Comparison of ENCODE assay signal across 16 mouse cellular contexts in genomic region chr5:146406133-146406532, GRCm38 (mm10). TPM values are rescaled to one million over a fixed set of nuclear protein-coding genes. Genes with fewer than 3 reads are reported as not detected.
DNase-seq lines count a peak whose midpoint lies in the region; ATAC-seq and TF ChIP-seq lines count a peak whose summit lies in the region.
"Had no signal": no experiment of that assay in that cellular context is flagged by ENCODE, and none has a peak within 500 bp of the region (broad histone marks: within the 10 kb centered on the region; RNA-seq: fewer than 3 reads in every experiment).

No protein-coding gene starts in this region.

- no peaks in the 10 kb centered on the region for H3K9me3 ChIP-seq in forebrain, postnatal 0 days (ENCODE audit: low read length)
- H3K9me3 ChIP-seq in forebrain, embryonic 15.5 days, result no peaks in the 10 kb centered on the region
- H3K9me3 ChIP-seq in midbrain, postnatal 0 days (ENCODE audit: low read length), result no peaks in the 10 kb centered on the region
- H3K9me3 ChIP-seq in midbrain, embryonic 15.5 days, result no peaks in the 10 kb centered on the region
- no peaks in the 10 kb centered on the region for H3K9me3 ChIP-seq in stomach, postnatal 0 days (ENCODE audit: control insufficient read depth, low read length)
- H3K9me3 ChIP-seq: embryonic facial prominence, embryonic 13.5 days; kidney, embryonic 15.5 days had no signal

- H3K36me3 ChIP-seq in forebrain, postnatal 0 days (ENCODE audit: insufficient read depth), result no peaks in the 10 kb centered on the region
- H3K36me3 ChIP-seq in forebrain, embryonic 15.5 days, result no peaks in the 10 kb centered on the region
- H3K36me3 ChIP-seq in midbrain, postnatal 0 days (ENCODE audit: insufficient read depth, low read length), result no peaks in the 10 kb centered on the region
- no peaks in the 10 kb centered on the region for H3K36me3 ChIP-seq in midbrain, embryonic 15.5 days (replicated peaks)
- H3K36me3 ChIP-seq in stomach, postnatal 0 days (ENCODE audit: control insufficient read depth, insufficient read depth, low read length), result no peaks in the 10 kb centered on the region
- H3K36me3 ChIP-seq: embryonic facial prominence, embryonic 13.5 days; heart, embryonic 12.5 days; kidney, embryonic 15.5 days had no signal

- ATAC-seq in forebrain, postnatal 0 days, result no peak
- no peak for ATAC-seq in forebrain, embryonic 15.5 days (replicated peaks)
- ATAC-seq in midbrain, postnatal 0 days (ENCODE audit: low FRiP score), result no peak
- no peak for ATAC-seq in midbrain, embryonic 15.5 days (replicated peaks)
- no peak for ATAC-seq in stomach, postnatal 0 days (ENCODE audit: low FRiP score, low TSS enrichment)
- ATAC-seq: midbrain, embryonic 16.5 days had no signal

- H3K27ac ChIP-seq in forebrain, postnatal 0 days (ENCODE audit: low read depth, low read length), result no peak overlapping the region
- no peak overlapping the region for H3K27ac ChIP-seq in forebrain, embryonic 15.5 days (replicated peaks)
- no peak overlapping the region for H3K27ac ChIP-seq in layer of hippocampus, adult 2 months
- H3K27ac ChIP-seq in midbrain, postnatal 0 days (ENCODE audit: low read depth, low read length), result no peak overlapping the region
- no peak overlapping the region for H3K27ac ChIP-seq in midbrain, embryonic 15.5 days
- H3K27ac ChIP-seq in stomach, postnatal 0 days (replicated peaks), result no peak overlapping the region
- H3K27ac ChIP-seq: embryonic facial prominence, embryonic 13.5 days; kidney, embryonic 15.5 days had no signal

- H3K27me3 ChIP-seq in forebrain, postnatal 0 days (ENCODE audit: insufficient read depth, low read length), result no peaks in the 10 kb centered on the region
- H3K27me3 ChIP-seq in forebrain, embryonic 15.5 days, result no peaks in the 10 kb centered on the region
- H3K27me3 ChIP-seq in midbrain, postnatal 0 days (ENCODE audit: insufficient read depth, low read length), result no peaks in the 10 kb centered on the region
- no peaks in the 10 kb centered on the region for H3K27me3 ChIP-seq in midbrain, embryonic 15.5 days (replicated peaks)
- no peaks in the 10 kb centered on the region for H3K27me3 ChIP-seq in stomach, postnatal 0 days (ENCODE audit: control insufficient read depth, insufficient read depth, low read length)
- H3K27me3 ChIP-seq: embryonic facial prominence, embryonic 13.5 days; kidney, embryonic 15.5 days; megakaryocyte, embryonic 14.5 days had no signal

- TF ChIP-seq CTCF in forebrain, postnatal 0 days (IDR thresholded peaks at IDR 0.05; ENCODE audit: low read depth), result peak; percentile 39
- TF ChIP-seq CTCF in layer of hippocampus, adult 2 months (conservative IDR thresholded peaks at IDR 0.05), result peak; percentile 60
- peak; percentile 60 for TF ChIP-seq CTCF in midbrain, postnatal 0 days (IDR thresholded peaks at IDR 0.05)
- peak; percentile 38 for TF ChIP-seq CTCF in stomach, postnatal 0 days (IDR thresholded peaks at IDR 0.05; ENCODE audit: low read depth)

- no peak for TF ChIP-seq EP300 in stomach, postnatal 0 days (optimal IDR thresholded peaks at IDR 0.05)

- no peak for DNase-seq in forebrain, postnatal 0 days
- no peak for DNase-seq in layer of hippocampus, adult 2 months (ENCODE audit: low spot score in 2 of 2)
- DNase-seq in layer of hippocampus, postnatal 25 days (ENCODE audit: extremely low spot score in 1 of 2, low spot score in 1 of 2), result no peak
- no peak for DNase-seq in midbrain, postnatal 0 days (ENCODE audit: low spot score)
- DNase-seq in stomach, postnatal 0 days (ENCODE audit: low spot score), result no peak
- DNase-seq in adrenal gland, postnatal 4 days (ENCODE audit: low spot score in 2 of 2), result no peak
- DNase-seq: cerebellum, adult 18-20 months; lung, postnatal 14 days; thymus, adult 18-20 months had no signal

- H3K4me2 ChIP-seq in forebrain, postnatal 0 days (ENCODE audit: low read depth), result no peak overlapping the region
- no peak overlapping the region for H3K4me2 ChIP-seq in forebrain, embryonic 15.5 days (replicated peaks)
- H3K4me2 ChIP-seq in midbrain, postnatal 0 days (ENCODE audit: low read depth, low read length, poor library complexity, severe bottlenecking), result no peak overlapping the region
- H3K4me2 ChIP-seq in midbrain, embryonic 15.5 days, result no peak overlapping the region
- no peak overlapping the region for H3K4me2 ChIP-seq in stomach, postnatal 0 days (replicated peaks; ENCODE audit: low read depth)
- H3K4me2 ChIP-seq: embryonic facial prominence, embryonic 13.5 days; heart, embryonic 12.5 days; kidney, embryonic 15.5 days had no signal

- H3K4me3 ChIP-seq in forebrain, postnatal 0 days (ENCODE audit: low read depth, low read length), result no peak overlapping the region
- H3K4me3 ChIP-seq in forebrain, embryonic 15.5 days, result no peak overlapping the region
- H3K4me3 ChIP-seq in layer of hippocampus, adult 2 months, result no peak overlapping the region
- no peak overlapping the region for H3K4me3 ChIP-seq in midbrain, postnatal 0 days (ENCODE audit: low read depth, low read length)
- no peak overlapping the region for H3K4me3 ChIP-seq in midbrain, embryonic 15.5 days
- H3K4me3 ChIP-seq in stomach, postnatal 0 days (ENCODE audit: low read depth, low read length), result no peak overlapping the region
- H3K4me3 ChIP-seq: embryonic facial prominence, embryonic 13.5 days; heart, embryonic 12.5 days; kidney, embryonic 15.5 days; megakaryocyte, embryonic 14.5 days had no signal

- H3K9ac ChIP-seq in forebrain, postnatal 0 days, result no peak overlapping the region
- no peak overlapping the region for H3K9ac ChIP-seq in forebrain, embryonic 15.5 days (replicated peaks)
- no peak overlapping the region for H3K9ac ChIP-seq in midbrain, postnatal 0 days (replicated peaks; ENCODE audit: low read length, poor library complexity, severe bottlenecking)
- H3K9ac ChIP-seq in midbrain, embryonic 15.5 days, result no peak overlapping the region
- H3K9ac ChIP-seq in stomach, postnatal 0 days (ENCODE audit: low read length), result no peak overlapping the region
- H3K9ac ChIP-seq: embryonic facial prominence, embryonic 13.5 days; heart, embryonic 12.5 days; kidney, embryonic 15.5 days had no signal

- no peaks in the 10 kb centered on the region for H3K4me1 ChIP-seq in forebrain, postnatal 0 days (ENCODE audit: insufficient read depth)
- peaks cover 24% of the 10 kb centered on the region for H3K4me1 ChIP-seq in forebrain, embryonic 15.5 days
- H3K4me1 ChIP-seq in midbrain, postnatal 0 days (ENCODE audit: insufficient read depth, low read length), result 0 out of 2 replicates have a peak, but pooled peaks cover 3% of the 10 kb centered on the region
- H3K4me1 ChIP-seq in midbrain, embryonic 15.5 days, result peaks cover 9% of the 10 kb centered on the region
- no peaks in the 10 kb centered on the region for H3K4me1 ChIP-seq in stomach, postnatal 0 days (replicated peaks; ENCODE audit: control insufficient read depth, insufficient read depth)
- H3K4me1 ChIP-seq: heart, embryonic 12.5 days; megakaryocyte, embryonic 14.5 days had no signal

- WGBS in forebrain, postnatal 0 days, result 97% methylated on average over 1 of the region's 1 CpGs
- WGBS in forebrain, embryonic 15.5 days, result 100% methylated on average over 1 of the region's 1 CpGs
- 94% methylated on average over 1 of the region's 1 CpGs for WGBS in midbrain, postnatal 0 days
- WGBS in midbrain, embryonic 15.5 days, result 89% methylated on average over 1 of the region's 1 CpGs
- 96% methylated on average over 1 of the region's 1 CpGs for WGBS in stomach, postnatal 0 days

RNA-seq across cellular contexts. Expression of gene Wasf3, which starts 21.3 kb away (rescaled TPM):
- 26.8 and 33.0 TPM in 2 replicates for total RNA-seq in forebrain, postnatal 0 days (2014; rRNA removed)
- 11.7 and 14.3 TPM in 2 replicates for polyA plus RNA-seq in forebrain, postnatal 0 days (2015; fragmentation: Nextera tagmentation; extraction: Ambion mirVana)
- polyA plus RNA-seq in forebrain, embryonic 15.5 days (2015; fragmentation: Nextera tagmentation; extraction: Ambion mirVana), result 9.3 and 9.7 TPM in 2 replicates
- total RNA-seq in layer of hippocampus, adult 2 months (2021), result 100 to 1,000 TPM; 103 to 107 TPM
- 100 to 1,000 TPM in 1 of 2 experiments, 10 to 100 TPM in 1; 97.5 to 111 TPM for total RNA-seq in layer of hippocampus, postnatal 25 days (2021)
- total RNA-seq in midbrain, postnatal 0 days (2014; rRNA removed), result 40.4 and 40.7 TPM in 2 replicates
- 18.3 and 19.1 TPM in 2 replicates for polyA plus RNA-seq in midbrain, postnatal 0 days (2015; fragmentation: Nextera tagmentation; extraction: Ambion mirVana)
- polyA plus RNA-seq in midbrain, embryonic 15.5 days (2015; fragmentation: Nextera tagmentation; extraction: Ambion mirVana), result 18.5 and 18.8 TPM in 2 replicates
- polyA plus RNA-seq in stomach, postnatal 0 days (2015; fragmentation: Nextera tagmentation; extraction: Ambion mirVana), result 0.45 and 0.50 TPM in 2 replicates
- total RNA-seq in adrenal gland, postnatal 4 days (2021), result 10 to 100 TPM; 21.5 TPM
